Mouse (Mus musculus): ENCODE results near the gene Cpsf6.

The Cpsf6 gene

DNA sequence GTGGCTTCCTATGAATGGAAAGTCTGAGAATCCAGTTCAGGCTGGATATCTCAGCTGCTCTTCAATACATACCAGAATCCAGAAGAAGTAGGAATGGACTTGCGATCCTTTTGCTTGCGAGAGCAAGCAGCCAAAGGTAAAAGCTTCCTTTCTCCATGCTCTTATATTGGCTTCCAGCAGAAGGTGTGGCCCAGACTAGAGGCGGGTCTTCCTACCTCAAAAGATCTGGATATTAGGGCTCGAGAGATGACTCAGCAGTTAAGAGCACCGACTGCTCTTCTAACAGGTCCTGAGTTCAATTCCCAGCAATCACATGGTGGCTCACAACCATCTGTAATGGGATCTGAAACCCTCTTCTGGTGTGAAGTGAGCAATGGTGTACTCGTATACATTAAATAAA, at the start of gene Cpsf6:
Gene Cpsf6, minus strand, starts transcription at position 108 of the 400 bp plus-strand sequence.
- no peak for DNase-seq (ENCODE audit: low read depth, low spot score)

DNA sequence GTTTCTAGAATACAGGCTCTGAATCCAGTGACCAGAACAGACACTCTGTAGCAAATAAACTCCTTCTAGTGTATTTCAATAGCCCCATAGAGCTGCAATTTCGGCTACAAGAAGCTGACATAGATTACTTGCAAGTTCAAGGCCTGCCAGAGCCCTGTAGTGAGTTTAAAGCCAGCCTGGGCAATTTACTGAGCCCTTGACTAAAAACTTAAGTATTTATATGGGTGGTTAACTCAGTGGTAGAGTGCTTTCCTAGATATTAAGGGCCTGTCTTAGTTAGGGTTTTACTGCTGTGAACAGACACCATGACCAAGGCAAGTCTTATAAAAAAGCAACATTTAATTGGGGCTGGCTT, 46.8 kb upstream of the Cpsf6 start:
- DNase-seq (ENCODE audit: low read depth, low spot score): no peak

DNA sequence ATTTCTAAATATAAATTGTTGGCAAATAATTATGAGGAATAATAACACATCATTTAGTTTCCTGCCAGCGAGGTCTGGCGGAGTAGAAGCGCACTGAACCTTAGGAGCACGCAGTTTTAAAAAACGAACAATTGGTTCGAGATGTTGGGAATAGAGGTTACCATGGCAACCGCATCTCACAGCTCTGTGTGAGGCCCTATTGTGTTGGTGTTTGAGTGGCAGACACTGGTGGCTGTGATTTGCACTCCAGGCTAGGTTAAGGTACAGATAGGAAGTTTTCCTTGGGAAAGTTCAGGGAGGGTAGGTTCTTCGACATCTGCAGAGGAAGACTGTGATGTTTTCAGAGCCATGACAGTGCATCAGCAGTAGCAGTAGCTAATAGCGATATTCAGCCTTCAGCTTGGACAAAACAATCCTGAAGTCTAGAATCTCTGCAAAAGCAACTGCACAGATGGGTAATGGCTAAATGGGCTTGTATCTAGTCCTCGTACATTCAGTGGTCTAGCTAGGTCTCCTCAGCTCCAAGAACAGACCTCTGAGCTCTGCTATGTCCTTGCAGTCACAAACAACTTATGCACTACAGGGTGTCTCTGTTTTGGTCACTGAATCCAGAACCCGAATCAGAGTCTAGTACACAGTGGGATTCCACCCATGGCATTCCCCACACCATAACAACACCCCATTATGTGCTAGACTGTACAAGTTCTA, 46.2 kb upstream of the Cpsf6 start:
- DNase-seq (ENCODE audit: low read depth, low spot score): no peak

- DNase-seq (ENCODE audit: low read depth, low spot score): no peak
Observed at GRCm38 (mm10) chr10:117425013-117425412, 45.2 kb upstream of the Cpsf6 start.

- no peak for DNase-seq (ENCODE audit: low read depth, low spot score)
Observed at GRCm38 (mm10) chr10:117424146-117424905, 44.5 kb upstream of the Cpsf6 start.

GRCm38 (mm10) chr10:117423025-117424002, 43.5 kb upstream of the Cpsf6 start:
- DNase-seq (ENCODE audit: low read depth, low spot score): no peak

GRCm38 (mm10) chr10:117422174-117422808, 42.5 kb upstream of the Cpsf6 start:
- no peak for DNase-seq (ENCODE audit: low read depth, low spot score)

GRCm38 (mm10) chr10:117421283-117422107, 41.7 kb upstream of the Cpsf6 start:
- no peak for DNase-seq (ENCODE audit: low read depth, low spot score)

GRCm38 (mm10) chr10:117420502-117421282, 40.9 kb upstream of the Cpsf6 start:
- DNase-seq (ENCODE audit: low read depth, low spot score): no peak

DNA sequence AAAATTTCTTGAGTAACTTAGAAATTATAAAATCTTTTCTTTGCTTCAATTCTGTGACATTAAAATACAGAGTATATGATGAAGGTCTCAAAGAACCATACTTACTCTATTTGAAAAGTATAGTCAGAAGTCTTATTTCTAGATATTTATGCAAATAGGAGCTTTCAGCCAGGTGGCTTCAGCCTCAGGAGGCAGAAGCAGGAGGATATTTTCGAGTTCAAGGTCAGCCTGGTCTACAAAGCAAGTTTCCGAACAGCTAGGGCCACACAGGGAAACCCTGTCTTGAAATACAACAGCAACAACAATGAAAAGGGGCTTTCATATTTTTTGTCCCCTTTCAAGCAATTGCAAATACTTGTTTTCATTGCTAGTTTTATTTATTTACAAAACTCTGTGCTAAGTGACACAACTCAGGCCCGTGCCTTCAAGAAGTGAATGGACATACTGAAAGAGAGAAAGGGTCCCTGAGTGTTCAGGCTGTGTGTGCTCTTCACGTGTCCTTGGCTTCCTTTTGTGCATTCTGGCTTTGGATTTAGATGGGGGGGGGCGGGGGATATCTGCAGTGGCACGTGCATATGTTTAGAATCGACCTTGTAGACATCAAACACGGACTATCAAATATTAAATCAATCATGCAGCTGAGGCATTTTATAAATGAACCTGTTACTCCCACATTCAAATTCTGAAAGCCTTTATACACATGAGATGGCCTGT, 39.9 kb upstream of the Cpsf6 start:
- DNase-seq (ENCODE audit: low read depth, low spot score): peak; percentile 38

- no peak for DNase-seq (ENCODE audit: low read depth, low spot score)
Observed at GRCm38 (mm10) chr10:117418668-117419237, 38.9 kb upstream of the Cpsf6 start.

DNA sequence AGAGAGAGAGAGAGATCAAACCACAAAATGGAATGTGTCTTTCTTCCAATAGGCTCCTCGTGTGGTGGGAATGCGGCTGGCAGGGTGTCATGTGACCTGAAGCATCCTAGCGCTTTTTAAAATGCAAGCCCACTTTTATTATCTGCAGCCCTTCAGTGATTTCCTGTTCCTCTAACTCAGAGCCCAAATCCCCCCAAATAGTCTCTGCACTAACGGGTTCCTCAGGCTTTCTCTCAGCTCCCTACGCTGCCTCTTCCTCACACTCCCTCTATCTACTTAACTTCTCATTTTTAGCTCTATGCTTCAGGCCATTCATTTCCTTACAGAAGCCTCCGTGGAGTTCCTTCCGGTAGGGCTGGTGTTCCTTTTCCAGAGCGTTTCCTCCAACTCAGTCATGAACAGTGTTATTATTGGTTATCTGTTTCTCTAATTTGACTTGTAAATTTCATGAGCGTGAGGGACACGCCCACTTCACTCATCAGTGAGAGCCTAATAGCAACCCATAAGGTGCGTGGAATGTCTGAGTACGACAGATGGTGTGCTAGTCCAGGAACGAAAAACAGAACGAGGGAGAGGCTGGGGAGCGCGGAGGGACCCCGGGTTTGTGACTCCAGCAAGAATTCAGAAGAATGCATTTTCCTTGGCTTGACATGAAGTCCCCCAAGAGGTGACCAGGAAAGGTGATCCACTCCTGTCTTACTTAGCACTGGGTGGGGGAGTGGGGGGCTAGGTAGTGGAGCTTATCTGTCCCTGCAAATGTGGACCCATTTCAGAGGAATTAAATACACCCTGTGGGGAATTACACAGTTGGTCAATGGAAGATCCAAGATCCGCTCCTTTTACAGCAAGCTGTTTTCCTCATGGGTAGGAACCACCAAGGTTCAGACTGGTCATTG, 38.2 kb upstream of the Cpsf6 start:
- DNase-seq (ENCODE audit: low read depth, low spot score): peak; percentile 86

- DNase-seq (ENCODE audit: low read depth, low spot score): peak; percentile 82
Observed at GRCm38 (mm10) chr10:117417470-117417767, 37.6 kb upstream of the Cpsf6 start.

DNA sequence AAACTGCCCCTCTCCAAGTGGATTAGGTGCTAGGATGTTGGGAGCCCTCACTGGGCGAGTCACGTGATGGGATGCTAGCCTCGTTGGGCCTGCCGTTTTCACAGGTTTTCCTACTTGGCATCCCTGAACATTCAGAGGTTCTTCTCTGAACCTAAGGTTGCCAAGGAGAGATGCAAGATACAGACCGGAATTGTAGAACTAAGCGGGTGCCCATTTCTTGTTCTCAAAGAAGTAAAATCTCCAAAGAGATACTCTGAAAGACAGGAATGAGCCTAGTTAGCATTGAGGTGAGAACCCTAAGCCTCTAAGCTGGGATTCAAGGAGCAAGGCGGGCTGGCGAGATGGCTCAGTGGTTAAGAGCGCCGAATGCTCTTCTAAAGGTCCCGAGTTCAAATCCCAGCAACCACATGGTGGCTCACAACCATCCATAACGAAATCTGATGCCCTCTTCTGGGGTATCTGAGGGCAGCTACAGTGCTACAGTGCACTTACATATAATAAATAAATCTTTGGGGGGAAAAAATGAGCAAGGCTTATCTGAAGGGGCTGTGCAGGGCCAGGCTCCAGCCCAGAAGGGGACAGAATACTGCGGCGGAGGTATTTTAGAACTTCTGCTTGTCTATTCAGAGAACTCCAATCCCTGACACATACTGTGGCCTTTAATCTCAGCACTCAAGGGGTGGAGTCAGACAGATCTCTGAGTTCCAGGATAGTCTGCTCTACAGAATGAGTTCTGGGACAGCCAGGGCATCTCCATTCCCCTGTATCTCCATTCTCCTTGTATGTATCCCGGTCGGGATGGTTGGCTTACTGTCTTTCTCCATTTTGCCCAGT, 37.0 kb upstream of the Cpsf6 start:
- no peak for DNase-seq (ENCODE audit: low read depth, low spot score)

DNA sequence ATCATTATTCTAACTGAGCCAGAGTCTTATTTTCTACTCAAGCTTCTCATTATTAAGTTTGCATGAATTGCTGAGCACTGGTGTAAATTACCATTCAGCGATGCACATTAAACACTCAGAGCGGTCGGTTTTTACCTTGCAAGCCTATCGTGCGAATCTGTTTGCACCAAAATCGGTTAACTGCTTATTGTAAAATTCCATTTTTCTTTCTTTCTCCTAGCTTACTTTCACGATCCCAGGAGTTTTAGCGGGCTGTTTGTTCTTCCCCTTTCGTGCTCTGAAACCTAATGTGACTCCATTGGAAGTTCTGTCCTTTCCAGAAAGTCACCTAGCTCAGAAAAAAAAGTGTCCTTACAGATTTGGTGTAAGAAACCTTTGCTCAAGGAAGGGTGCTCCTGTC, 36.3 kb upstream of the Cpsf6 start:
- DNase-seq (ENCODE audit: low read depth, low spot score): no peak

DNA sequence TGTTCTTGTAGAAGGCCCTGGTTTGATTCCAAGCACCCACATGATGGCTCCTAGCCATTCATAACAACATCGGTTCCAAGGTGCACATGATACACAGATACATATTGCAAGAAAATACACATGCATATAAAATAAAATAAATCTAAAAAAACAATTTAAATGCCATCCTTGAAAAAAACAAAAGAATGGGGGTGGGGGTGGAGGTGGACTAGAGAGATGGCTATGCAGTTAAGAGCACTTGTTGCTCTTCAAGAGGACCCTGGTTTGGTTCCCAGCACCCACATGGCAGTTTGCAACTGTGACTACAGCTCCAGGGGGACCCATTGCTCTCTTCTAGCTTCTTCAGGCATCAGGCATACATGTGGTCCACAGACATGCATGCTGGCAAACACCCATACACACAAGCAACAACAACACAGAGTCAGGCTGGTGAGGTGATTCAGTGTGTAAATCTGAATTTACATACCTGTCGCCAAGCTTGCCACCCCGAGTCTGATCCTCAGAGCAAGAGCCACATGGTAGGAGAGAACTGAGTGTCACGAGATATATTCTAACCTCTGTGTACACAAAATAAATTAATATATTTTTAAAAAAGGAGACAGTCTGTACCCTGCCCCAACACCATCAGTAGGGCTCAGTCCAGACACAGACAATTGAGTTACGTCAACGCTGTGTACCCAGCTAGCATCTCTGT, 35.7 kb upstream of the Cpsf6 start:
- DNase-seq (ENCODE audit: low read depth, low spot score): no peak

DNA sequence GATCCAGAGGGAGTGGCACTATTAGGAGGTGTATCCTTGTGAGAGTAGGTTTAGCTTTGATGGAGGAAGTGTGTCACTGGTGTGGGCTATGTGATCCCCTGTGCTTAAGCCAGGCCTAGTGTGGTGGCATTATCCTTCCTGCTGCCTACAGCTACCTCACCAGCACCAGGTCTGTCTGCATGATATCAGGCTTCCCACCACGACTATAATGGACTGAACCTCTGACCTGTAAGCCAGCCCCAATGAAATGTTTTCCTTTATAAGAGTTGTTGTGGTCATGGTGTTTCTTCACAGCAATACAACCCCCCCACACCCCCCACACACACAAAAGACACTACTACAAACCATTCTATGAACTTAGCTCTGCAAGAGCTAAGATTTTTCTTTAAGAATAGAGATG, 34.9 kb upstream of the Cpsf6 start:
- DNase-seq (ENCODE audit: low read depth, low spot score): no peak
